Mouse (Mus musculus) kidney, postnatal 10 days (tissue): ENCODE results near the gene Tbc1d9.
A peak's percentile ranks its signal among the peaks of the same experiment; 100 is the strongest.
"Not testable (repeated sequence)": the region's sequence is repeated elsewhere in the genome, so short reads cannot be mapped to it uniquely, and the experiment has no call there.

ENCODE experiments used
- DNase-seq: peaks from one replicate; pipeline ENCODE4 v3.0.0; 2021; ENCODE audit warnings: mixed read lengths

Tbc1d9 gene

GRCm38 (mm10) chr8:83244151-83244550, 79.0 kb downstream of the Tbc1d9 start:
- DNase-seq: no peak

GRCm38 (mm10) chr8:83250858-83251257, 85.7 kb downstream of the Tbc1d9 start:
- no peak for DNase-seq

- DNase-seq: no peak
These were observed 86.5 kb downstream of the Tbc1d9 start for GRCm38 (mm10) chr8:83251362-83252246.

- no peak for DNase-seq
These were observed 87.6 kb downstream of the Tbc1d9 start for GRCm38 (mm10) chr8:83252791-83253190.

GRCm38 (mm10) chr8:83257631-83258030, 92.5 kb downstream of the Tbc1d9 start:
- no peak for DNase-seq

GRCm38 (mm10) chr8:83260418-83261215, 95.5 kb downstream of the Tbc1d9 start:
- DNase-seq: peak; percentile 65

- no peak for DNase-seq
These were observed 106.0 kb downstream of the Tbc1d9 start for GRCm38 (mm10) chr8:83271172-83271571.

- no peak for DNase-seq
These were observed 107.3 kb downstream of the Tbc1d9 start for GRCm38 (mm10) chr8:83272464-83272863.

GRCm38 (mm10) chr8:83274470-83274869, 109.3 kb downstream of the Tbc1d9 start:
- DNase-seq: no peak

GRCm38 (mm10) chr8:83278431-83278830, 113.3 kb downstream of the Tbc1d9 start:
- no peak for DNase-seq

GRCm38 (mm10) chr8:83285391-83285790, 120.2 kb downstream of the Tbc1d9 start:
- DNase-seq: no peak

- DNase-seq: peak; percentile 30
These were observed 125.0 kb downstream of the Tbc1d9 start, which contains the start of gene Ucp1 for GRCm38 (mm10) chr8:83290176-83290575. Ucp1 (plus strand) TSS chr8:83290352.

- DNase-seq: no peak
These were observed 132.2 kb downstream of the Tbc1d9 start for GRCm38 (mm10) chr8:83297375-83297774.

GRCm38 (mm10) chr8:83300135-83300534, 135.0 kb downstream of the Tbc1d9 start:
- DNase-seq: no peak

- no peak for DNase-seq
These were observed 139.8 kb downstream of the Tbc1d9 start for GRCm38 (mm10) chr8:83304946-83305345.

- no peak for DNase-seq
These were observed 144.7 kb downstream of the Tbc1d9 start for GRCm38 (mm10) chr8:83309836-83310235.

- not testable (repeated sequence) for DNase-seq
These were observed 149.9 kb downstream of the Tbc1d9 start for GRCm38 (mm10) chr8:83315084-83315483.

GRCm38 (mm10) chr8:83315691-83316090, 150.5 kb downstream of the Tbc1d9 start:
- no peak for DNase-seq

GRCm38 (mm10) chr8:83320543-83320942, 155.4 kb downstream of the Tbc1d9 start:
- DNase-seq: no peak

GRCm38 (mm10) chr8:83322374-83322773, 157.2 kb downstream of the Tbc1d9 start:
- DNase-seq: no peak
